Mouse (Mus musculus) thymus, postnatal 14 days (tissue): ENCODE results near the gene Serbp1.
A peak's percentile ranks its signal among the peaks of the same experiment; 100 is the strongest.
"Not testable (repeated sequence)": the region's sequence is repeated elsewhere in the genome, so short reads cannot be mapped to it uniquely, and the experiment has no call there.

Experiments
- DNase-seq: peaks from one replicate; pipeline ENCODE4 v3.0.0; 2021

Gene Serbp1

GRCm38 (mm10) chr6:67237977-67238376 lies at the start of gene Serbp1:
TSS of gene Serbp1 (plus strand) at chr6:67238176.
- no peak for DNase-seq

DNA sequence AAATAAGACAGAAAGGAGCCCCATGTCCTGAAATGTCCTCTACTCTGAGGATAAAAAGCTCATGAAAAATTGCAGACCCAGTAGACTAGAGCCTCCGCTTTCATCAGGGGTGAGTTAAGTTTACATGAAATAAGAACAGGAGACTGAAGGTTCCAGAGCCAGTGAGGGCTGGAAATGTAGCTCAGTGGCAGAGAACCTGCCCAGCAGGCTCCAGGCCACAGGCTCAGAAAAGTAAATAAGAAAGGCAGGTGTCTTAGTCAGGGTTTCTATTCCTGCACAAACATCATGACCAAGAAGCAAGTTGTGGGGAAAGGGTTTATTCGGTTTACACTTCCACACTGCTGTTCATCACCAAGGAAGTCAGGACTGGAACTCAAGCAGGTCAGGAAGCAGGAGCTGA lies 44.4 kb upstream of the Serbp1 start:
- no peak for DNase-seq

DNA sequence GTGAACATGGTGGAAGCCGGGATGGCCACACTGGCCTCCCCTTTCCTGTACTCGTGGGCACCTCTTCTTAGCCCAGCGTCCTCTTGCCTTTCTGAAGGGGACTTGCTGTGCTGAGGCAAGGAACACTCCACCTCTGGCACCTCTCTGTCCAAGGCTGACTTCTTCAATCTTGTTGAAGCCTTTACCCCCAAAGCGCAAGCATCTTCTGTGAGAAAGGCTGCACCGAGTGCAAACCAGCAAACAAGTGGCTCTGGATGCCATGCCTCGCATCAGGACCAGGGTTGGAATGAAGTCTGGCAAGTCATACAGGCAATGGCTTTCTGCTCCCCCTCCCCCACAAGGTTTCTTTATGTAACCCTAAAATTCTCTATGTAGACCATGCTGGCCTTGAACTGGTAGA lies 43.4 kb upstream of the Serbp1 start:
- DNase-seq = no peak

DNA sequence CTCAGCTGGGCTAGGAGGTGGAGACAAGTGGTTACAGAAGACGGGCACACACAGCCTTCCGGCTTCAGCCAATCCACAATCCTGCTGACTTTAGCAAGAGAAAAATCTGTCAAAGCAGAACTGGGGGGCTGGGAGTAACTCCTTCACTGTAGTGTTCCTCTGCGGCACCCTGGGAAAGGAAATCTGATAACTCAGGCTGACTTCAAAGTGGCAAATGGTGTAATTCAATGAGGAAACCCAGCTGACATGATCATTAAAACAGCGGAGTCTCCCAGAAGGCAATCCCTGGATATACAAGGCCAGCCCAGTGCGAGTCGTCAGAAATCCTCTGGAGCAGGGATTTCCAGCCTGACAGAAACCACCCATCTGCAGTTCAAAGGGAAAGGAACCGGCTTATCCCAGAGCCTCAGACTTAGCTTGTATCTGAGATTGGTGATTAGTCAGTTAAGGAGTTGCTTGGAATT lies 42.8 kb upstream of the Serbp1 start:
- no peak for DNase-seq

DNA sequence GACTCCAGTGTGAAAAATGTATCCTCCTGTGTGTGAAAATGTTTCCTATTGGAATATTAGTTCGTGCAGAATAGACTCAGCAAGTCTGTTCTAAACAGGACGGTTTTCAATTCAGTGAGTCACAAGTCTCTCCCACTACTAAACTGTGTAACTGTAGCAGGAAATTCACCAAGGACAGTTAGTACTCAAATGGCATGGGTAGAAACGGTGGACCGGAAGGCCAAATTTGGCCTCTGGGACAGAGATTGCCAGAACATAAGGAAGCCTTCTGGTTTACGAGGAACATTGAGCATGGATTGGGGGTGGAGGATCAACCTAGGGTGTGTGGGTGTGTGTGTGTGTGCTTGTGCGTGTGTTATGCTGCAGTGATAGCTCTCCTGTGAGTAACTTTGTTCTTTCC lies 41.2 kb upstream of the Serbp1 start:
- no peak for DNase-seq

DNA sequence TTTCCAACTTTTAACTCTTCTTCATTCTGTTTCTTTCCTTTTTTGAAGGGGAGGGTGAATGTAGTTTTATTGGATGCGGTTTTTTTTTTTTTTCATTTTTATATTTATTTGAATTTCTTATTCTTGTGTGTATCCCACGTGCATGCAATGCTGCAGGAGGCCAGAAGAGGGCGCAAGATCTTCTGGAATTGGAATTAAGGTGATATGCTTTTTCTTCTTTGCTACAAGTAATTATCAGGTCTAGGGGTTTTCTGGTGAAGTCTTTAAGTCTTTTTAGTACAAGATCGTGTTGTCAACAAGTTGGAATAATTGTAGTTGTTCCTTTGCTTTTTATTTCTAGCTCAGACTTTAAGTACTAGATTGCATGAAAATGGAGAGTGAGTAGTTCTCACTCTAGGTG lies 39.9 kb upstream of the Serbp1 start:
- DNase-seq = peak; percentile 64

DNA sequence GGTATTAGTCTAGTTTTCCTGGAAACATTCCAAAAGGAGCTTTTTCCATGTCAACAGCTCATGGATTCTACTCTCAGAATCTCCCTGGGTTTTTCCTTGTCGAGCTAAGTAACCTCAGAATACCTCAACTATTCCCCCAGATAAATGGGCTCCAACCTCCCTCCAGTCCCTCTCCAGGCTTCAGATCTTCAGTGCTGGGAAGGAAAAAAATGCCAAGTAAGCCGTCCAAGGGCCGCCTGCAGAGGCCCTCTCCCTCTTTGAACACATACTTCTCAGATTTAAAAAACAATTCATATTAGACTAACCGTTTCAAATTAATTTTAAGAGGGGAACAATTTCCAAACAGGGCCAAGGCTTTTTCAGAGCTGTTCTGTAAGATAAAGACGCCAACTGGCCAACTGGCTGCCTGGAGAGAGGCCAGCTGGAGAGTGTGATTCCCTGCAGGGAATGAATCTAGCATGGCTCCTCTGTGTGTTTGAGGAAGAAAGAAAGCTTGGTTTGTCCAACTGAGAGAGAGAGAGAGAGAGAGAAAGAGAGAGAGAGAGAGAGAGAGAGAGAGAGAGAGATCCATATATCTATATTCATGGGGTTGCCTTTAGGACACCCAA lies 37.2 kb upstream of the Serbp1 start:
- no peak for DNase-seq

DNA sequence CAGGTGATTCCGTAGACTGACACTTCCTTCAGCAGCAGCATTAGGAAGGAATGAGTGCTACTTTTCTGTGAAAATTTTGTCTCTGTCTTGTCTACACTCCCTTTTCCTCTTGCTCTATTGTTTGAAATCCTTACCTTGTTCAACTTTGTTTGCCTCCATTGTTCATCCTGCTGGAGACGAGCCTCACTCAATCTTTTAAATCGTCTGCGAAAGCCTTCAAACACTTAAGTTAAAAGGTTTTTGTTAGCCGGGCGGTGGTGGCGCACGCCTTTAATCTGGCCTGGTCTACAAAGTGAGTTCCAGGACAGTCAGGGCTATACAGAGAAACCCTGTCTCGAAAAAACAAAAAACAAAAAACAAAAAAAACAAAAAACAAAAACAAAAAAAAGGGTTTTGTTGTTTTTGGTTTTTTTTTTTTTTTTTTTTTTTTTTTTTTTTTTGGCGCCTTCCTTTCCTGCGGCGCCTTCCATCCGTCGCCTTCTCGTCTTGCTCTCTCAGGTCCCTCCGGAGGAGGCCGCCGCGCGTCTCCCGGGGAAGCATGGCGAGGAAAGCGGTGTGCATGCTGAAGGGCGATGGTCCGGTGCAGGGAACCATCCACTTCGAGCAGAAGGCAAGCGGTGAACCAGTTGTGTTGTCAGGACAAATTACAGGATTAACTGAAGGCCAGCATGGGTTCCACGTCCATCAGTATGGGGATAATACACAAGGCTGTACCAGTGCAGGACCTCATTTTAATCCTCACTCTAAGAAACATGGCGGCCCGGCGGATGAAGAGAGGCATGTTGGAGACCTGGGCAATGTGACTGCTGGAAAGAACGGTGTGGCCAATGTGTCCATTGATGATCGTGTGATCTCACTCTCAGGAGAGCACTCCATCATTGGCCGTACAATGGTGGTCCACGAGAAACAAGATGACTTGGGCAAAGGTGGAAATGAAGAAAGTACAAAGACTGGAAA lies 32.6 kb upstream of the Serbp1 start:
- DNase-seq = no peak

- no peak for DNase-seq
Observed at GRCm38 (mm10) chr6:67212362-67212761, 25.6 kb upstream of the Serbp1 start.

DNA sequence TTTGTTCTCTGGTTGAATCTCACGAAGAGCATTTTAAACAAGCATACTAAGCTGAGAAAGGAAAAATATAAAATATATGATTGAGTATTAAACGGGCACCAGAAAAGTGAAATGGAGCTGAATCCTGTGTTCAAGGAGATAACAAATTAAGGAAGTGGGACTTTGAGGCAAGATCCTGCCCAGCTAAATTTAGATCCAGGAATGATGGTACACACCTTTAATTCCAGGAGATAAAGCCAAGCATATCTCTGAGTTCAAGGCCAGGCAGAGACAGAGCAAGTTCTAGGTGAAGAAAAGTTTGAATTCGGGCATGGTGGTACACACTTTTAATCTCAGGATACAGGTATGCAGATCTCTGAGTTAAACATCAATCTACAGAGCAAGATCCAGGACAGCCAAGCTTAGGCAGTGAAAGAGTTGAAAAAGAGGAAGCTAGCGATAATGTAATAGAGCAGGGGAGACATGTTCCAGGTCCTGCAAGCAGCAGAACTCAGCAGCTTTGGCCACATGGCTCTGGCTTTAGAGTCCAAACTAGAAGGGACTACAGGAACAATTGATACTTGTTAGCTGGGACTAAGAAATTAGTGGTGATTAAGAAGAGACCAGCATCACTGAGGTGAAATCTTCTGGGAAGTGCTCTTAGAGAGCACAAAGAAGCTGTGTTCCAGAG lies 24.4 kb upstream of the Serbp1 start:
- DNase-seq = no peak

DNA sequence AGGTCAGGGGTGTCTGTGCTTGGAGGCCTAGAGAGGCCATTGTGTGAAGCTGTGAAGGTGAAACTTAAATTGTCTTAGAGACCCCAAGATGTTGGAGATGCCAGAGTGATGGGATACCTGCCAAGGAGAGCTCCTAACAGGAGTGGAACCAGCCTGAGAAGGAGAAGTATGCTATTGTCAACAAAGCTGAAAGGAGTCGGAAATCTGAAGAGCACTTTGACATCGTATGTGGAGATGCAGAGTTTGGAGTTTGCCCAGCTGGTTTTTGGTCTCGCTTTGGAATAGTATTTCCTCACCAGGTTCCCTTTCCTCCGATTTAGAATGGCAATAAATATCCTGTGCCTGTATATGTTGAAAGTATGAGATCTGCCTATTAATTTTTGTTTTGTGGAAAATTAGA lies 20.6 kb upstream of the Serbp1 start:
- no peak for DNase-seq

GRCm38 (mm10) chr6:67217846-67218245 lies 20.1 kb upstream of the Serbp1 start:
- no peak for DNase-seq

DNA sequence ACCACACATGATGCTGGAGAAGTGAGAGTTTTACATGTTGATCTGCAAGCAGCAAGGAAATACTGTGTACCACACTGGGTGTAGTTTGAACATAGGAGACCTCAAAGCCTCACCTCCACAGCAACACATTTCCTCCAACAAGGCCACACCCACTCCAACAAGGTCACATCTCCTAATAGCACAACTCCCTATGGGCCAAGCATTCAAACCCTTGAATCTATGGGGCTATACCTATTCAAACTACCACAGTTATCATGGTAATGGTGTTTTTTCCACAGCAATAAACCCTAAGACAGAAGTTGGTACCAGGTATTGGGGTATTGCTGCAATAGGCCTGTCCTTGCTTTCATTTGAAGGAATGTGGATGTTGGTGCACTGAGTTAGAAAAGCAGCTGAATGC lies 19.4 kb upstream of the Serbp1 start:
- DNase-seq = no peak

DNA sequence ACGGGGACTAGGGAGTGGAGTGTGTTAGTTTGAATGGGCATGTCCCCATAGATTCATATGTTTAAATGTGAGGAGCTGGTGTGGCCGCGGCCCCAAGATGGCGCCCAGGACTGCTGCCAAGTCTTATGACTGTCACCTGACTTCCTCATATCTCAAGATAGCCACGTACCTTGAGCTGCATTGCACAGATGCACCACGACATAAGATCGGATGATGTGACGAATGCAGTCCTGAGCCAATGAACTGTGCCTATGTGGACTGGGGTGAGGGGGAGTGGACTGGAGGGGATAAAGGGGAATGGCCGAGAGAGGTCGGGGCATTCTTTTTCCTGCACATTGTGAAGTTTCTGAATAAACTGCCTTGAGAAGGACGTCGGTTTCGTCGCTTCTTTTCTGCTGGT lies 18.0 kb upstream of the Serbp1 start:
- not testable (repeated sequence) for DNase-seq

DNA sequence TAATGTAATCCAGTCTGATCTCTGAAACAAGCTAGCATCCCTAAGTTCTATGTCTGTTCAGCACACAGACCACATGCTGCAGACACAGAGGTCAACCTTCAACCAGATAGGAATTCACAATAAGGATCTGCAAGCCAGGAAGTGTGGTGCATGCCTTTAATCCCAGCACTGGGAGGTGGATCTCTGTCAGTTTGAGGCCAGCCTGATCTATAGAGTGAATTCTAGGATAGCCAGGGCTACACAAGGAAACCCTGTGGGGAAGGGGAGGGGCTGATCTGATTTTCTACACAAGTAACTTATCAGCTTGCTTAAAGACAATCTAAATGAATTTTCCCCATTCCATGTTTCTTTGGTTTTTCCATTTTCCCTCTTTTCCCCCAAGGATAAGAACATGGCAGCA lies 17.2 kb upstream of the Serbp1 start:
- DNase-seq = no peak

DNA sequence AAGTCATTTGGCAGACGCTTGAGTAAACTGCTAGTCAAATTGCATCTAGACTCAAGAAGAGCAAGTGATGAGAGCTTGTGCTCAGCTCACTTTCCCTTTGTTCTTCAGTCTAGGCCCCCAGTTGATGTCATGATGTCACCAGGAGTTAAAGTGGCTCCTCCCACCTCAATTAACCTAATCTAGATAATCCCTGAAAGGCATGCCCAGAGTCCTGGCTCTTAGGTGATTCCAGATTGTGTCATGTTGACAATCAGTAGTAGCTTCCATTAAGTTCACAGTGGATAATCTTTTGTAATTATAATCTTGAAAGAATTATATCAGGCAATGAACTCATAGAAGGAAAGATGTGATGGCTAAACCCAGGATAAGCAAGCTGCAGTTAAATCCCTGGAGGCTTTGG lies 14.9 kb upstream of the Serbp1 start:
- DNase-seq = no peak

- no peak for DNase-seq
Observed at GRCm38 (mm10) chr6:67223499-67223898, 14.5 kb upstream of the Serbp1 start.

GRCm38 (mm10) chr6:67226286-67226685 lies 11.7 kb upstream of the Serbp1 start:
- DNase-seq = no peak

DNA sequence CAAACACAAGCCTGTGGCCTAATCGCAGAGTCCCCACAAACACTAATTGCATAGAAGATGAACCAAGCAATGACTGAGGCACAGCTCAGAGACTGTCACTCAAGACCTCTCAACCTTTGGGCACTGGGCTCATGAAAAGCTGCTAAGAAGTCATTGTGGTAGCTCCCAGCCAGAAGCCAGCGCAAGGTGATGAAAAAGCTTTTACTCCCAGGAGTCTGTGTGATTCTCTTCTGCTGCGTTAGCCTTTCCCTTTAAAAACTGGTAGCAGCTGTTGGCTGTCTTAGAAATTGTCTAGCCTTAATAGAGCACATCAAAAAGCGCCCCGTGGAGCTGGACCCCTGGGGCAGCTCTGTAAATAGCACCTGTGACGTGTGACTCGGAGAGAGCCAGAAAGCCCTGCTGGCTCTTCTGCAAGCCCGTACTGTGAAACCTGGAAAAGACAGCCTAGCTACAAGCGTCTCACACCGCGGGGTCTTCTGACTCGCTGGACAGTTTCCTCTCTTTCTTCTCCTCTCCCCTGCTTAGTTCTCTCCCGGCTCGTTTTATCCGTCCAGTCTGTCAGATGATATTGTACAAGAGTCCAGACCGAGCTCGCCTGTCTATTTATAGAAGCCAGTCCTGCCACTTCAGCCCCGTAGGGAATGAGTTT lies 9.4 kb upstream of the Serbp1 start:
- DNase-seq = no peak

DNA sequence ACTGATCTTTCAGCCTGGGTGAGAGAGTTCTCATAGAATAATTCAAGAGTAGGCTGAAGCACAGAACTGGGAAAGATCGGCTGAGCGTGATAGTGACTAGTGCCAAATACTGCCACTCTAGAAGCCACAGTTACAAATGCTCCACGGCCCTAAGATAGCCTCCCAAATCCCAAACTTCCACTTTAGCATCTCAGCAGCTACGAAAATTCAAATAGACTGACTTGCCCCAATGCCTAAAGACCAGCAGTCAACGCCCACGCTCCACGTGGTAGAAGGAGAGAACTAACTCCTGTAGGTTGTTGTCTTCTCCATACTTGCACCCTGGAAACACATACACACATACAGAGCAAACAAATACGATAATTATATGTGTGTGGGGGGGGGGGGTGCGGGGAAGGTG lies 8.5 kb upstream of the Serbp1 start:
- no peak for DNase-seq

GRCm38 (mm10) chr6:67229922-67230518 lies 8.0 kb upstream of the Serbp1 start:
- DNase-seq = no peak

DNA sequence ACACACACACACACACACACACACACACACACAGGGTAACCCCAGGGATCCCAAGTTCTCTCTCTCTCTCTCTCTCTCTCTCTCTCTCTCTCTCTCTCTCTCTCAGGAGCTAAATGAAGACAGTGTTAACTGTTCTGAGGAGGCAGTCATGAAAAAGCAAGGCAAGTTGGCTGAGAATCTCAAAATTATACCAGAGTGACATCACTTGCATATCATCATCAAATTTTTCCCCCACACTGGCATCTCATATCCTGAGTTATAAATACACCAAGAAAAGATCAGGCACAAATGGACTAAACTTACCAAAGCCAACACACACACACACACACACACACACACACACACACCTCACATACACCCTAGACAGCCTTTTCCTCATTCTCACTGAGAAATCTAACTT lies 7.0 kb upstream of the Serbp1 start:
- no peak for DNase-seq

- no peak for DNase-seq
Observed at GRCm38 (mm10) chr6:67235649-67236048, 2.3 kb upstream of the Serbp1 start.
